Mouse (Mus musculus): Measurements from ENCODE around the gene Atp2a3. TPM values are rescaled to one million over a fixed set of nuclear protein-coding genes. Genes with fewer than 3 reads are reported as not detected.

Gene Atp2a3
- polyA plus RNA-seq, 1 experiment from 2014 or later, result 0.60 TPM

DNA sequence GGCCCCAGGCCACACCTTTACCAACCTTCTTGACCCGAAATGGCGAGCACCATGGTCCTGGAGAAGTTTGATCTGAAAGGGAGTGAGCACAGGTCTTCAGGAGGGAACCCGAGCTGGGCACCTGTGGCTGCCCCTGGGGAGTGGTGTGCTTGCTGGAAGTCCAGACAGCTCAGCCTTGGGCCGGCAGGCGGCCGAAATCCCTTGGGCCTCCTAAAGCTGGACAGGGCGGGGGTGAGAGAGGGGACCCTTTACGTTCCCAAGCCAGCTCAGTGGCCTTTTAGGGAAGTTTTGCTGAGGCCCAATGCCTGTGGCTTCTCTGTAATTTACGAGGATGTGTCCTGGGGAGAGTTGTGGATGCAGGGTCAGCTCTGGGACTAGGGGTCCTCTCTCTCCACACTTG, 29.7 kb downstream of the Atp2a3 start:
- Histone ChIP-seq H3K27ac (no peak overlapping the region), H3K4me2 (no peak overlapping the region), H3K36me3 (replicated peaks) (no peaks in the 10 kb centered on the region), H3K9ac (no peak overlapping the region), H3K9me3 (no peaks in the 10 kb centered on the region), H3K4me3 (replicated peaks) (no peak overlapping the region), H3K27me3 (no peaks in the 10 kb centered on the region; the same call in 1 of the 2 replicates), H3K4me1 (no peaks in the 10 kb centered on the region)
- WGBS, result 81% methylated on average over 9 of the region's 9 CpGs
- no peak for ATAC-seq (ENCODE audit: low FRiP score)

DNA sequence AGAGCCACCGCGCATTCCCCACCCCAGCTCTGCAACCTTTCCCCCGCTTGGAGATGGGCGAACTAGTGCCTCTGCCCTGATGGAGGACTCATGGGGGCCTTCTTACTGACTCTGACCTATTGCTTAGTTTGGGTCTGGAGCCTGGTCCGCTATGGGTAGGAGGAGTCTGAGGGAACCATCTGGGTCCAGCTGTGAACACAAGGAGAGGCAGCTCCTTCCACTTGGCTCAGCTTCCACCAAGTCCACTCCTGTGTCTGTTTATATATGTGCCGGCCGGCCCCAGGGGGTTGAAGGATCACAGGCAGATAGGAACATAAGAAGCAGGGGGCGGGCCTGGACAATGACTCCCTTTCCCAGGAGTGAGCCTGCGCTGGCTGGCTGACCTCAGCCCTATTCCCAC, 31.0 kb downstream of the Atp2a3 start:
- no peak overlapping the region for H3K9ac ChIP-seq
- no peaks in the 10 kb centered on the region; the same call in 1 of the 2 replicates for H3K27me3 ChIP-seq
- H3K9me3 ChIP-seq, result no peaks in the 10 kb centered on the region
- no peaks in the 10 kb centered on the region for H3K36me3 ChIP-seq (replicated peaks)
- ATAC-seq (ENCODE audit: low FRiP score), result no peak
- H3K4me1 ChIP-seq, result no peaks in the 10 kb centered on the region
- no peak overlapping the region for H3K4me3 ChIP-seq (replicated peaks)
- H3K4me2 ChIP-seq, result no peak overlapping the region
- 76% methylated on average over 9 of the region's 9 CpGs for WGBS
- H3K27ac ChIP-seq, result no peak overlapping the region

DNA sequence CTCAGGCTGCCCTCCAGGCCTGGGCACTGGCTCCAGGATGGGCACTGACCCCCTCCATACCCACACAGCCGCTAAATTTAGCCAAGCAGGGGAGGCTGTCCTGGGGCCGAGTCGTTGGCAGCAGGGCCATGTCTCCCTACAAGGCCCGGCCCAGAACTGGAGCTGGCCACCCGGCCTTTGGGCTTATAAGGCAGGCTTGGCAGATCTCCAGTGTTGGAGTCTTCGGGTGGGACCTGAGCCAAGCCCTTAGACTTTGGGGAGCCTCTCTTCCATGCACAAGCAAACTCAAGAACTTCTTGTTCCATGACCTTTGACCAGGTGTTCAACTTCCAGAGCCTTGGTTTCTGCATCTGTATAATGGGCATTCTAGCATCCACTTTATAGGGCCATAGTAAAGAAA, 35.4 kb downstream of the Atp2a3 start:
- no peak overlapping the region for H3K4me3 ChIP-seq (replicated peaks)
- no peaks in the 10 kb centered on the region; the same call in 1 of the 2 replicates for H3K27me3 ChIP-seq
- H3K4me1 ChIP-seq, result no peaks in the 10 kb centered on the region
- 96% methylated on average over 6 of the region's 6 CpGs for WGBS
- H3K27ac ChIP-seq, result no peak overlapping the region
- no peaks in the 10 kb centered on the region for H3K9me3 ChIP-seq
- H3K4me2 ChIP-seq, result no peak overlapping the region
- H3K9ac ChIP-seq, result no peak overlapping the region
- ATAC-seq (ENCODE audit: low FRiP score), result no peak
- no peaks in the 10 kb centered on the region for H3K36me3 ChIP-seq (replicated peaks)

DNA sequence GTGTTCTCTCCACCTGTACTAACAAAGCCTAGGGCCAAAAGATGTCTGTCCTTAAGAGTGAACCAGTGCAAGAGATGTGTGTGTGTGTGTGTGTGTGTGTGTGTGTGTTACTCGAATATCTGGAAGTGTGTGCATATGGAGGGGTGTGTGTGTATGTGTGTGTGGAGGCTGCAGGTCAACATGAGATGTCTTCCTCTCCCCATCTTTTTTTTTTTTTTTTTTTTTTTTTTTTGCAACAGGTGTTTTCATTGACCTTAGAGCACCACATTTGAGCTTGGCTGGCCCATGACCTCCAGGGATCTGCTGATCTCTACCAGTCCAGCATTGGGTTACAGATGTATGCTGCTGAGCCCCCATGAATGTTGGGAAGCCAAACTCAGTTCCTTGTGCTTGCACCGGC, 35.8 kb downstream of the Atp2a3 start:
- no peaks in the 10 kb centered on the region for H3K4me1 ChIP-seq
- no peak overlapping the region for H3K4me2 ChIP-seq
- H3K27me3 ChIP-seq, result no peaks in the 10 kb centered on the region; the same call in 1 of the 2 replicates
- no peak overlapping the region for H3K27ac ChIP-seq
- 84% methylated on average over 2 of the region's 2 CpGs for WGBS
- no peak for ATAC-seq (ENCODE audit: low FRiP score)
- H3K9me3 ChIP-seq, result no peaks in the 10 kb centered on the region
- no peak overlapping the region for H3K4me3 ChIP-seq (replicated peaks)
- no peak overlapping the region for H3K9ac ChIP-seq
- H3K36me3 ChIP-seq (replicated peaks), result no peaks in the 10 kb centered on the region

DNA sequence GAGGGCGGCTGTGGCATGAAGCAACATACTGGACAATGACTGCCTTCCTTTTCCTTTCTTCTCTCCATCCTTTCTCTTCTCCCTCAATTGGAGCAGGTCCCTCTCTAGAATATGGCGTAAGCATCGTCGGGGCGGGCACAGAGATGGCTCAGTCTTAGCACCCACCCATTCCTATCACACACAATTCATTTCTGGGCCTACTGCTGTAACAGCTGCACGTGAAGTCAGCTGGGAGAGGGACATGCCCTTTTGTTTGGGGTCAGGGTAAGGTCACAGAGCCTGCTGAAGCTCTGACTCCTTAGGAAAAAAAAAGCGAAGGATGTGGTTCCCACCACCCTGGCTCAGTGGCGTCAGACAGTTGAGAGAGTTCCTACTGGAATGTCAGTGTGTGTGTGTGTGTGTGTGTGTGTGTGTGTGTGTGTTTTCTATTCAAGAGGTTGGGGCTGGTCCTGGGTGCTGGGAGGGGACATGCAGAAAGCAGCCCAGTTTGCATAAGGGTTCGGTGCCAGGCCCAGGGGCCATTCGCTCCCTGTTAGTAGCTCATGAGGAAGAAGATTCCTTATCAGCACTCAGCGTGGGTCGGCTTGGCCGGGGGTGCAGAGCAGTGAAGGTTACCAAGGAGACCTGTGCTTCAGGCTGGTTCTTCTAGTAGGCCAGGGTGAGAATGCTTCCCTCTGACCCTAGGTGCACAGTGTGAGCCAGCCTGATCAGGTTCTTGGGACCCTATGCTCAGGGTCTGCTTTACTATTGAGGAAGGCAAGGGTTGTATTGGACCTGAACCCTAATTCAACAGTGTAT, 36.8 kb downstream of the Atp2a3 start:
- H3K4me2 ChIP-seq, result no peak overlapping the region
- H3K4me1 ChIP-seq, result no peaks in the 10 kb centered on the region
- no peaks in the 10 kb centered on the region for H3K9me3 ChIP-seq
- H3K9ac ChIP-seq, result no peak overlapping the region
- ATAC-seq (ENCODE audit: low FRiP score), result no peak
- no peaks in the 10 kb centered on the region for H3K36me3 ChIP-seq (replicated peaks)
- H3K27ac ChIP-seq, result no peak overlapping the region
- 80% methylated on average over 13 of the region's 13 CpGs for WGBS
- no peak overlapping the region for H3K4me3 ChIP-seq (replicated peaks)
- no peaks in the 10 kb centered on the region; the same call in 1 of the 2 replicates for H3K27me3 ChIP-seq

DNA sequence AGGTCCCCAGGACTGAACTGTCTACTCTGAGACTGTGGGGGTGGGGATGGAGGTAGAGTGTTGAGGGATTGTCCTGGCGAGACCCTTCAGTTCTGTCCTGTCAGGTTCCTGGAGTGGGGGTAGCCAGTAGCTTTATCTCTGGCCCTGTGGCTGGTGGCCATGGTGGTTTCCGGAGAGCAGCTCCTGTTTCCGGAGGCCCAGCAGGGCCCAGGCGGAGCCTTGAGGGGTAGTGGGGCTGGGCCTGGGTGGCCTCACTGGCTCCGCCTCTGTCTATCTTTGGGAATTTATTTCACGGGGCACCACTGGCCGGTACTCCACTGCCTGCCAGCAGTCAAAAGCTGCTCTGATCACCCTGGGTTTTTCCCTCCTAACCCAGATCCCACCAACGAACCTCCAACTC, 37.8 kb downstream of the Atp2a3 start, which contains the start of gene P2rx1:
Gene P2rx1, plus strand, starts transcription at position 333 of the 400 bp plus-strand sequence.
- no peaks in the 10 kb centered on the region; the same call in 1 of the 2 replicates for H3K27me3 ChIP-seq
- H3K4me1 ChIP-seq, result no peaks in the 10 kb centered on the region
- no peaks in the 10 kb centered on the region for H3K36me3 ChIP-seq (replicated peaks)
- H3K4me2 ChIP-seq, result no peak within 1 kb of the TSS
- no peak within 1 kb of the TSS for H3K4me3 ChIP-seq (replicated peaks)
- no peak for ATAC-seq (ENCODE audit: low FRiP score)
- H3K27ac ChIP-seq, result no peak within 1 kb of the TSS
- no peaks in the 10 kb centered on the region for H3K9me3 ChIP-seq
- WGBS, result 59% methylated on average over 8 of the region's 8 CpGs
- H3K9ac ChIP-seq, result no peak within 1 kb of the TSS

DNA sequence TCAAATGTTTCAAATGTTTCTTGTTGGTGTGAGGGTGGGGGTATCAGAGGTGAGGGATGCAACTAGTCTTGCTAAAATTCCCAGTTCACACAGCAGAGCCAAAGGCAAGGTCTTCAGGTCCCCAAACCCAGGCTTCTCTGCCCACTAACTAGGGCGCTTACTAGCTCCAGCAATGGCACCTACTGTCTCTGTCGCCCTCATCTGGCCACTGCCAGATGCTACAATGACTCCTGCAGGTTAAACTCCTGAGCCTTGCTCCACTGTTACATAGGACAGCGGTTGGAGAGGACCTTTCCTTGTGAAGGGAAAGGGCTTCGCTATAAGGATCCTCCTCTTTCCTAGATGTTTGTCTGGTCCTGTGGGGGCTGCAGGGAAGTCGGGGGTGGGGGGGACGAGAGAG, 40.1 kb downstream of the Atp2a3 start:
- Histone ChIP-seq H3K27ac (no peak overlapping the region), H3K36me3 (replicated peaks) (no peaks in the 10 kb centered on the region), H3K9ac (no peak overlapping the region), H3K4me1 (no peaks in the 10 kb centered on the region), H3K4me2 (no peak overlapping the region), H3K4me3 (replicated peaks) (no peak overlapping the region), H3K9me3 (no peaks in the 10 kb centered on the region), H3K27me3 (no peaks in the 10 kb centered on the region; the same call in 1 of the 2 replicates)
- 8% methylated on average over 6 of the region's 6 CpGs for WGBS
- ATAC-seq (ENCODE audit: low FRiP score), result no peak

DNA sequence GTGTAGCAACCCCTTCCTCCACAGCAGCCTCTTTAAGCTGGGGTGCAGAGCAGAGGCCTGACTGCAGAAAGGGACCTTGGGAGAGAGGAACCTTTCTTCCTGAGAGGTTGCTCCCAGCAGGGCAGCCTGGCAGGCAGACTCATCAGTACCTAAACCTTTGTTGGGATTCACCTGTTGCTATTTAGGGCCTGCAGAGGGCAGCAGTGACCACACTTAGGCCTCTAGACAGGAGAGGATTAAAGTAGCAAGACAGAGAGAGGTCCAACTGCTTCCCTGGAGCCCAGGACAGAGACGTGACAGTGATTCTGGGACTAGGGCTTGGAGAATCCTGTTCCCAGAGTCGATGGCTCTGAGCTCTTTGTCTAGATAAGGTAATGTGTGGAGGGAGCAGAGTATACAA, 45.4 kb downstream of the Atp2a3 start:
- Histone ChIP-seq H3K9me3 (no peaks in the 10 kb centered on the region), H3K9ac (no peak overlapping the region), H3K4me3 (replicated peaks) (no peak overlapping the region), H3K36me3 (replicated peaks) (no peaks in the 10 kb centered on the region), H3K27ac (no peak overlapping the region), H3K27me3 (peaks cover 18% of the 10 kb centered on the region; the same call in 1 of the 2 replicates), H3K4me2 (no peak overlapping the region), H3K4me1 (no peaks in the 10 kb centered on the region)
- 2% methylated on average over 2 of the region's 2 CpGs for WGBS
- ATAC-seq (ENCODE audit: low FRiP score), result peak; percentile 46; the same call in 1 of the 2 replicates

DNA sequence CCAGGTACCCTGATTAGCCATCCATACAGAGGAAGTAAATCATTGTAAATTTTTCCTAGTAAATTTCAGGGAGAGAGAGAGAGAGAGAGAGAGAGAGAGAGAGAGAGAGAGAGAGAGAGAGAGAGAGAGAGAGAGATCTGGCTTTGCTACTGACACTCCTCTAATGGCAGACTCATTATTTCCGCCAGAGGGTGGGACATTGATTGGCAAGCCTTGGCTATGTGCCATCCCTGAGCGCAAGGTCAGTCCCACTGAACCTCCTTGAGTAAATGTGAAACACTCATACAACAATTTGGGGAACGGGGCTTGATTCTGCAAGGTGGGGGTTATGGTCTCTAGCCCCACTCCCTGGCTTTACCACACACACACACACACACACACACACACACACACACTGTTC, 46.1 kb downstream of the Atp2a3 start:
- peaks cover 18% of the 10 kb centered on the region; the same call in 1 of the 2 replicates for H3K27me3 ChIP-seq
- no peak overlapping the region for H3K9ac ChIP-seq
- no peaks in the 10 kb centered on the region for H3K9me3 ChIP-seq
- H3K4me2 ChIP-seq, result no peak overlapping the region
- H3K4me3 ChIP-seq (replicated peaks), result no peak overlapping the region
- no peak overlapping the region for H3K27ac ChIP-seq
- whole genome bisulfite sequencing, result 75% methylated on average over 3 of the region's 3 CpGs
- ATAC-seq (ENCODE audit: low FRiP score), result no peak
- no peaks in the 10 kb centered on the region for H3K36me3 ChIP-seq (replicated peaks)
- no peaks in the 10 kb centered on the region for H3K4me1 ChIP-seq

DNA sequence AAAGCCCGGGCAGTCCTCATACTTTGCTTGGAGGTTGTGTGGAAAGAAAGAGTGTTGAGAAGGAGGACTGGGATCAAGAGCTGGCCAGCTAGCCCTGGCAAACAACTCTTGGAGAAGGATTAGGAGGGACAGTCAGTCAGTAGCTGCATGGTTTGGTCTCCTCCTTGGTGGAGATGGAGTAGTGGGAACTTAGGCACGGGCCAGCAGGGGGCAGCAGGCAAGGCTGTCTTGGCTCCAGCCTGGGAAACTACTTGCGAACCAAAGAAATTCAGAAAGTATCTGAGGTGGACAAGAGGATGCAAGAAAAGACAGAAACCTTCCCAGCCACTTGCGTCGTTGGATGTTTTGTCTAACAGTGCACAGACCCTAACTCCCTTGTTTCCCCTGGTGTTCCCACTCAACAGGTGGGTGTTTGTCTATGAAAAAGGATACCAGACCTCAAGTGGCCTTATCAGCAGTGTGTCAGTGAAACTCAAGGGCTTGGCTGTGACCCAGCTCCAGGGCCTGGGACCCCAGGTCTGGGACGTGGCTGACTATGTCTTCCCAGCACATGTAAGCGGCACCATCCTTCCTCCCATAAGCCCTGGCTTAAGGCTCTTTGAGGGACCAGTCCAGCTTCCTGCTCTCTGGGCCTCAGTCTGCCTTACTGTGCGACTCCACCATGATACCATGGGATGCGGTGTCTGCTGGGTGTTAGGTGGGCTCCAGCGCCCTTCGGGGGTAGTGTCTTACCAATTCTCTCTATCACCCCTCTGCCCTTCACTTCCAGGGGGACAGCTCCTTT, 46.9 kb downstream of the Atp2a3 start:
- no peaks in the 10 kb centered on the region for H3K4me1 ChIP-seq
- H3K27me3 ChIP-seq, result peaks cover 18% of the 10 kb centered on the region; the same call in 1 of the 2 replicates
- H3K9me3 ChIP-seq, result no peaks in the 10 kb centered on the region
- ATAC-seq (ENCODE audit: low FRiP score), result no peak
- no peaks in the 10 kb centered on the region for H3K36me3 ChIP-seq (replicated peaks)
- no peak overlapping the region for H3K27ac ChIP-seq
- H3K9ac ChIP-seq, result no peak overlapping the region
- H3K4me3 ChIP-seq (replicated peaks), result no peak overlapping the region
- H3K4me2 ChIP-seq, result no peak overlapping the region
- WGBS, result 66% methylated on average over 11 of the region's 11 CpGs

DNA sequence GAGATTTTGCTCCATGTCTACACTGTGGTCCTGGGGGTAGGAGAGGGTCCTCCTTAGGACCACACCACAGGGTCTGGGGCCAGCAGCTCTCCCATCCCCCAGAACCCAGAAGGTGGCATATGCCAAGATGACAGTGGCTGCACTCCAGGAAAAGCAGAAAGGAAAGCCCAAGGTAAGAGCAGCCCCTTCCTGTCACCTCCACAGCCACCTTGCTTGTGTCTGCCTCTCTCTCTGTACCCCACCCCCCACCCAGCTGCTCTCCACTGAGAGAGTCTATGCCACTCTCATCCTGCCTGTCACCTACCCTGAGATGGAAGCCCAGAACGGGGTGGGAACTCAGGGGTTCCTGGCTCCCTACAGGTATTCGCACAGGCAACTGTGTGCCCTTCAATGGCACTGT, 47.9 kb downstream of the Atp2a3 start:
- Histone ChIP-seq H3K4me3 (replicated peaks) (no peak overlapping the region), H3K4me2 (no peak overlapping the region), H3K4me1 (no peaks in the 10 kb centered on the region), H3K27me3 (peaks cover 18% of the 10 kb centered on the region; the same call in 1 of the 2 replicates), H3K27ac (no peak overlapping the region), H3K9ac (no peak overlapping the region), H3K36me3 (replicated peaks) (no peaks in the 10 kb centered on the region), H3K9me3 (no peaks in the 10 kb centered on the region)
- WGBS, result 73% methylated on average over 2 of the region's 2 CpGs
- no peak for ATAC-seq (ENCODE audit: low FRiP score)

DNA sequence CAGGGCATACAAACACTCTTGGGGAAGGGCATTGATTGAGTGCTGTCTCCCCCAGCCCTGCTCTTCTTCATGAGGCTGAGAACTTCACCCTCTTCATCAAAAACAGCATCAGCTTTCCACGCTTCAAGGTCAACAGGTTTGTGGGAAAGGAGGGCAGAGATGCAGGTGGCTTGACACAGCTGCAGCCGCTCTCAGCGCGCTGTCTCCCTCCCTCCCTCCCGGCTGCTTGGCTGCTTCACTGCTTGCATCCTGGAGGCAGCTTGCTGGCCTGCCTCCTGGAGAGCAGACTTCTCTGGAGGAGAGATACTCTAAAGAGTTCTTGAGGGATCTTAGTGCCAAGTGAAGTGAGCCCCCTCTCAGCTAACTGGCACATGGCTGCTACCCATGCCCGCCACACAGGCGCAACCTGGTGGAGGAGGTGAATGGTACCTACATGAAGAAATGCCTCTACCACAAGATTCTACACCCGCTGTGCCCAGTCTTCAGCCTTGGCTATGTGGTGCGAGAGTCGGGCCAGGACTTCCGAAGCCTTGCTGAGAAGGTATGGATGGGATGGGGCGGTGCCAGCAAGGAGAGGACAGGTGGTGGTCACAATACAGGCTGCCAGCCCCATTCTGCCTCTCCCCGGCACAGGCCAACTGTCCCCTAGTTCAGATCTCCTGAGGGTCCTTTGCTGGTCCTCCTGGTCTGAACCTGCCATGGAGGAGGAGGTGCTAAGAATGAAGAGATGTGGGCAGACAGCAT, 48.7 kb downstream of the Atp2a3 start:
- Histone ChIP-seq H3K9ac (no peak overlapping the region), H3K4me3 (replicated peaks) (no peak overlapping the region)
- 65% methylated on average over 13 of the region's 13 CpGs for WGBS

More for the DNA sequence above, 48.7 kb downstream of the Atp2a3 start:
- Histone ChIP-seq H3K27me3 (peaks cover 19% of the 10 kb centered on the region), H3K4me2 (no peak overlapping the region), H3K9me3 (no peaks in the 10 kb centered on the region), H3K4me1 (no peaks in the 10 kb centered on the region), H3K36me3 (replicated peaks) (no peaks in the 10 kb centered on the region), H3K27ac (no peak overlapping the region)
- ATAC-seq (ENCODE audit: low FRiP score), result no peak
